Mouse (Mus musculus) C2C12 (cell line): ENCODE measurements around the gene Foxd1.

ENCODE experiments used
- CTCF ChIP-seq: IDR thresholded peaks from one replicate; pipeline ENCODE4 v1.5.1; 2011; ENCODE audit not compliant: control insufficient read depth, insufficient read depth, insufficient read length
- FOSL1 ChIP-seq: IDR thresholded peaks from one replicate; pipeline ENCODE4 v1.8.0; 2011; ENCODE audit warnings: mild to moderate bottlenecking, low read length; ENCODE audit not compliant: poor library complexity, insufficient read depth, severe bottlenecking
- MAX ChIP-seq: IDR thresholded peaks from one replicate; pipeline ENCODE4 v1.6.1; 2011; ENCODE audit warnings: mild to moderate bottlenecking, control low read depth
- MYOD1 ChIP-seq: IDR thresholded peaks from one replicate; pipeline ENCODE4 v1.6.1; 2011; ENCODE audit warnings: low read depth; ENCODE audit not compliant: control insufficient read depth, insufficient read length
- MYOG ChIP-seq: IDR thresholded peaks from one replicate; pipeline ENCODE4 v1.6.1; 2011; ENCODE audit not compliant: control insufficient read depth, insufficient read length; ENCODE audit errors: extremely low read depth
- USF1 ChIP-seq: IDR thresholded peaks from one replicate; pipeline ENCODE4 v1.6.1; 2011; ENCODE audit warnings: low read depth, mild to moderate bottlenecking, control low read depth, moderate library complexity

DNA sequence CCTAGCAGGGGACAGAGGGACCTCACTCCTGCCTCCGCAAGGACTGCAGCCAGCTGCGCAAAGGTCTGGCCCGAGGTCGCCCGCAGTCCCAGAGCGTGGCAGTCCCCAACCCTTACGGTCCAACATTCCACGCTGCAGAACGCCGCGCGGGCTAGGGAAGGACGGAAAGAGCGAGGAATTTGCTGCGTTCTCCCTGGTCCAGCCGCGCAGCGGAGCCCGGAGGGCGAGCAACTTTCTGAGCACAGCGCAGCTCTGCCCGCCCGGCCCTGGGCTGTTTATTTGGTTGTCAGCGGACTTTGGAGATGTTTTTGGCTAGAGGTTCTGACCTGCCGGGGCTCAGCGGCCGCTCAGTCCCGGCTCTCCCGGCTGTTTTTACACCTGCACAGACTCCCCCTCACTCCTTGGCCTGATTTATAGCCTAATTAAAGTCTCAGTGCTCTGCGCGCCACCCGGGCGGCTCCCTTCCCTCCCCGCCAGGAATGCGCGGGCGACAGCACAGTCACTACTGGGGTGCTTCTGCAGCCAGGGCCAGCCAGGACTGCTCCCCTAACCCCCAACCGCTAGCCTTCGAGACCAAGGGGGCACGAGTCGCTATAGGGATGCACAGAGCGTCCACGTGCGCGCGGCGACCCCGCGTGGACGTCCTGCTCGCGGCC lies 11.9 kb downstream of the Foxd1 start:
- TF ChIP-seq MAX = no peak
- TF ChIP-seq USF1 = no peak
- no peak for TF ChIP-seq MYOD1
- no peak for TF ChIP-seq CTCF
- TF ChIP-seq FOSL1 = no peak
- no peak for TF ChIP-seq MYOG
